Mouse (Mus musculus): Measurements from ENCODE around the gene Sparcl1. TPM values are rescaled to one million over a fixed set of nuclear protein-coding genes. Genes with fewer than 3 reads are reported as not detected.

Gene Sparcl1
- polyA plus RNA-seq (2015; fragmentation: Nextera tagmentation; extraction: Ambion mirVana): 47.6 and 68.2 TPM in 2 replicates

DNA sequence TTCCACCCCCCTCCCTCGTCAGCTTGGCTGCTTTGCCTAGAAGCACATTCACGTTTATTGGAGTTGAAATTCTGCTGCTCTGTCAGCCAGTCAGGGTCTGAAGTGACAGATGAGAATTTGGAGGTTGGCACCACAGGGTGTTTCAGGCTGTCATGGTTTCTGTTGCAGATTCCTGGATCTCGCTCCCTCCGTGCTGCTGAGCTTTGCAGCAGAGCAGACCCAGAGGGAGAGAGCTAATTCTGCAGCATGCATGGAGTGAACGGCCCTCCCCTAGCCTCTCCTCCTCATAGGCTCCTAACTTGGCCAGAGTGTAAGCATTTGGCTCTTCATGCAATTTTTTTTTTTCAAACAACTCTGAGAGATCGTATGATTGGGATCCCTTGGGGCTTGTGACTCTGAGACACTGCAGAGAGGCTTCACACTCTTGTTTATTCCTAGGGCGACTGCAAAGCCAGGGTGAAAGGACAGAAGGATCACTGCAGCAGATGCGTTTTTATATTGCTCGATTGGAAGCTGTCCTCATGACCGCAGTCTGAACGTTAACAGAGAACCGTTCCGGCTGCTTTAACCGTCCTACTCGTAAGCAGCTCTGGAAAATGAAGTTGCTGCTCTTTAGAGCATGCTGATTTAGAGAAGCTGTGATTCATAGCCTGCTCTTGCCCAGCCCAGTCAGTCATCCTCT is at the start of gene Sparcl1:
TSS of gene Sparcl1 (minus strand) at position 243 of the 682 bp plus-strand sequence.
- H3K27ac ChIP-seq: peak within 1 kb of the TSS; percentile 86
- H3K9me3 ChIP-seq (replicated peaks): no peaks in the 10 kb centered on the region
- peak; percentile 44; the same call in 1 of the 2 replicates for ATAC-seq (replicated peaks; ENCODE audit: low FRiP score)
- 11% methylated on average over 15 of the region's 15 CpGs for WGBS
- peak within 1 kb of the TSS; percentile 28 for H3K9ac ChIP-seq
- H3K4me3 ChIP-seq (replicated peaks): peak within 1 kb of the TSS; percentile 29
- peak within 1 kb of the TSS; percentile 49 for H3K4me2 ChIP-seq
- H3K36me3 ChIP-seq: no peaks in the 10 kb centered on the region
- H3K27me3 ChIP-seq: no peaks in the 10 kb centered on the region
- H3K4me1 ChIP-seq: peaks cover 55% of the 10 kb centered on the region

DNA sequence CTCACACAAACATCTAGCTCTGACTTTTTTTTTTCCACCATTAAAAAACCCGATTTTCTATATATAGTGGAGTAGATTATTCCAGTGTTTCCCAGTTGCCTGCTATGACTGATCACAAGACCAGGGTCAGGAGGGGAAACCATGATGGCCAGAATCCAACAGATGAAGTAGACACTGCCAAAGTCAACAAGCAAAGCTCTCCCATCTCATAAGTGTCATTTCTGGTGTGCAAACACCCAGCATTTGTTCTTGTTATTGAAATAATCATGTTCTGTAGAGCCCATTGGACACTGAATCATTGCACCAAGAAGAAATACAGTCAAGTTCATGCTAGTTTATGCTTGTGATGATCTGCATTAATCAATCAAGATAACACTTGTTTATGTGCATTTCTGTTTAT is 47.9 kb upstream of the Sparcl1 start:
- ATAC-seq (replicated peaks; ENCODE audit: low FRiP score): peak; percentile 66; the same call in 1 of the 2 replicates
- Histone ChIP-seq H3K9me3 (replicated peaks) (no peaks in the 10 kb centered on the region), H3K4me3 (replicated peaks) (no peak overlapping the region), H3K4me1 (no peaks in the 10 kb centered on the region), H3K27me3 (no peaks in the 10 kb centered on the region), H3K36me3 (no peaks in the 10 kb centered on the region), H3K9ac (no peak overlapping the region), H3K27ac (no peak overlapping the region), H3K4me2 (no peak overlapping the region)
- 59% methylated on average over 1 of the region's 1 CpGs for WGBS

DNA sequence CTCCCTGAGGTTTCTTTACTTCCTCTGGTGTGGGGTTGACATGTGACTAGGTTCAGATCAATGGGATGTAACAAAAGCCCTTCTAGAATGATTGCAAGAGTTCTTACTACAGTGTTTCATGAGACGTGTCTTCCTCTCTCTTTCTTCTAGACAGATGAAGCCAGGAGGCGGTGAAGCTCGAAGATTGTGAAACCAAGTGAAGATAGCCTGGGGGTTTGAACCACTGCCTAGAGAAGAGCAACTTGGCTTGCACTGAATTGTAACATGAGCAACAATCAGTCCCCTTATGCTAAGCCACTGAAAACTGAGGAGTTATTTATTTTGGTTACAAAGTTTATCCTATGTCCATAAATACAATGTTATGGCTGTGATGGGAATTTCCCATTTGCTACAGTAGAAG is 47.0 kb upstream of the Sparcl1 start:
- no peak overlapping the region for H3K9ac ChIP-seq
- no peak overlapping the region for H3K27ac ChIP-seq
- no peaks in the 10 kb centered on the region for H3K36me3 ChIP-seq
- H3K9me3 ChIP-seq (replicated peaks): no peaks in the 10 kb centered on the region
- H3K4me3 ChIP-seq (replicated peaks): no peak overlapping the region
- H3K4me2 ChIP-seq: no peak overlapping the region
- WGBS: 69% methylated on average over 3 of the region's 3 CpGs
- ATAC-seq (replicated peaks; ENCODE audit: low FRiP score): no peak
- H3K27me3 ChIP-seq: no peaks in the 10 kb centered on the region
- H3K4me1 ChIP-seq: no peaks in the 10 kb centered on the region

DNA sequence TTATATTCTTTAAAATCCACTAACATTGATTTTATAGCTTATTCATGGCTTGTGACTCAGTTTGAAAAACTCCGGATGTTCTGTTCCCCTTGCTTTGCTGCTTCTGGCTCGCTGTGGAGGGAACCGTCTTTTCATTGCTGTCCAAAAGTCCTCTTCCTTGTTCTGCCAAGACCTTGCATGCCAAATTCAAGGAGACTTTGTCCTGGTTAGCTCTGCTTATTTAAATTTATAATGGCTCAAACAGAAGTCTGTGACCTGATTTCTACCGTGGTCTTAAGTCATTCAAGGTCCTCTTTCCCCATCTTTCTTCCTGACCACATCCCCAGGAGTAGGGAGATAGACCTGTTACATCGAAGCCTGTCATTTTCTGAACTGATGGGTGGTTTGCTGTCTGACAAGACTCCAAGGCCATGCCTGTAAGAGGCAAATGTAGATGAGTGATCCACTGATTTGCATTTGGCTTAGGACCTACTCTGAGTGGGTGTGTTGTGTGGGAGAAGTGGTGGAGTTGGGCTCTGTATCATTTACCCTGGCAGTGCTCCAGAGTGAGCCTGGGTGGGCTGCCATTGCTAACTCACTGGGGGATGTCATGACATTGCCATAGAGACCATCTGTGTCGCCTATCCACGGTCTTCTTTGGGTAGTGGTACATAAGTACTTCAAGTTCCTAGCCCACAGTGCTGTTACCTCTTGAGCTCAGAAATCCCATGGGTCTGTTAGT is 45.0 kb upstream of the Sparcl1 start:
- no peaks in the 10 kb centered on the region for H3K27me3 ChIP-seq
- 78% methylated on average over 7 of the region's 7 CpGs for WGBS

DNA sequence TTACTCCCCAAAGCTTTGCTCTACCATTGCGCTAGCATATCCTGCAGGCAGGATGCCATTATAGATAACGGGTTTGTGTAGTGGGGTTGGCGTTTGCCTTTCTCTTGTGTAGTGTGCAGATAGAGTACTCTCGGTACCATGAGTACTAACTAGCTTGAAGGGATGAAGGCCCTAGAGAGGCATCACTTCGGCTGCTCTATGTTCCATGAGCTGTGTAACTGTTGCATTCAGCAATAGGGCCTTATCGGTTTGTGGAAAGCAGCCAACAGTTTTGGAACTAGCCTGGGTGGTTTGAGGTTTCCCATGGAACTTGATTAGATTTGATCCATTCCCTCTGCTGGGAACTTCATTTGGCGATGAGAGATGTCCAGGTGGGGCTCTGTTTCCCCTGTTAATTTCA is 44.2 kb upstream of the Sparcl1 start:
- no peak overlapping the region for H3K9ac ChIP-seq
- H3K36me3 ChIP-seq: no peaks in the 10 kb centered on the region
- H3K4me2 ChIP-seq: no peak overlapping the region
- no peak overlapping the region for H3K27ac ChIP-seq
- H3K27me3 ChIP-seq: no peaks in the 10 kb centered on the region
- WGBS: 86% methylated on average over 7 of the region's 7 CpGs
- H3K4me1 ChIP-seq: no peaks in the 10 kb centered on the region
- no peak overlapping the region for H3K4me3 ChIP-seq (replicated peaks)
- ATAC-seq (replicated peaks; ENCODE audit: low FRiP score): no peak
- H3K9me3 ChIP-seq (replicated peaks): no peaks in the 10 kb centered on the region

More for the DNA sequence above, 45.0 kb upstream of the Sparcl1 start:
- ATAC-seq (replicated peaks; ENCODE audit: low FRiP score): peak; percentile 52; the same call in 1 of the 2 replicates
- no peak overlapping the region for H3K9ac ChIP-seq
- H3K9me3 ChIP-seq (replicated peaks): no peaks in the 10 kb centered on the region
- H3K4me1 ChIP-seq: no peaks in the 10 kb centered on the region
- H3K4me2 ChIP-seq: no peak overlapping the region
- no peak overlapping the region for H3K27ac ChIP-seq
- H3K36me3 ChIP-seq: no peaks in the 10 kb centered on the region
- no peak overlapping the region for H3K4me3 ChIP-seq (replicated peaks)

DNA sequence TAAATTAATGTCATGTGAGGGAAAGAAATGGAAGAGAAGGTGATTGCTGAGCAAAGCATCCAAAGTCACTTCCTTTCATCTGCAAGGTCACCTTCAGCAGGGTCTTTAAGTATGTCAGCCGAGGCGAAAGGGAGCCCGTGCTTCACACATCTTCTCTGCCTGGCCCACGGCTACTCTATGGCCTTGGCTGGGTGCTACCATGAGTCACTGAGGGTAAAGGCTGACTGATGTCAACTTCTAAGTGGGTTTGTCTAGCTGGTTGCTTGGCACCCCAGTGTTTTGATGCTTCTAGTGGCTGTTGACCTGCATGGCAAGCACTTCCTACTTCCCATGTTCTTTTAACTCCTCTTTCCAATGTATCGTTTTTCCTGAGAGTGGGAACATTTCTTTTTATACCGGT is 36.7 kb upstream of the Sparcl1 start:
- no peak overlapping the region for H3K4me2 ChIP-seq
- H3K4me1 ChIP-seq: no peaks in the 10 kb centered on the region
- H3K27ac ChIP-seq: no peak overlapping the region
- H3K36me3 ChIP-seq: no peaks in the 10 kb centered on the region
- no peak overlapping the region for H3K9ac ChIP-seq
- no peaks in the 10 kb centered on the region for H3K27me3 ChIP-seq
- 90% methylated on average over 6 of the region's 6 CpGs for WGBS
- no peaks in the 10 kb centered on the region for H3K9me3 ChIP-seq (replicated peaks)
- ATAC-seq (replicated peaks; ENCODE audit: low FRiP score): no peak
- no peak overlapping the region for H3K4me3 ChIP-seq (replicated peaks)

DNA sequence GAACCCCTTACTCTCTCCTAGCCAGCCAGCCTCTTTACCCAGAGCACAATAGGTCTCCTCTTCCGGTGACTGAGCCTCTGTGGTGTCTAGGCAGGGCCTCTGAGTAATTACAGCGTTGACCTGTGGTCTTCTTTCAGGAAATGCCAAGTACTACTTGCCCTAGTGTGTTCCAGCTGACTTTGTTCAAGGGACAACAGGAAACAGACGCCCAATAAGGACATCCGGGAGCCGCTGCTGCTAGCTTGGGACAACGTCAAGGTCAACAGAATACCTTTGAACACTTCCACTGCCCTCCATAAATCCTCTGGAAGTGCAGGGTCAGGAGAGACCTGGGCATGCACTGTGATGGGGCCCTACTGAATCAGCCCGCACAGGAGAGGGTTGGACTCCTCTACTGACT is 35.8 kb upstream of the Sparcl1 start:
- no peak overlapping the region for H3K9ac ChIP-seq
- no peaks in the 10 kb centered on the region for H3K36me3 ChIP-seq
- no peak overlapping the region for H3K27ac ChIP-seq
- H3K9me3 ChIP-seq (replicated peaks): no peaks in the 10 kb centered on the region
- H3K4me2 ChIP-seq: no peak overlapping the region
- H3K27me3 ChIP-seq: no peaks in the 10 kb centered on the region
- ATAC-seq (replicated peaks; ENCODE audit: low FRiP score): peak; percentile 70
- no peaks in the 10 kb centered on the region for H3K4me1 ChIP-seq
- WGBS: 20% methylated on average over 7 of the region's 7 CpGs
- H3K4me3 ChIP-seq (replicated peaks): no peak overlapping the region

DNA sequence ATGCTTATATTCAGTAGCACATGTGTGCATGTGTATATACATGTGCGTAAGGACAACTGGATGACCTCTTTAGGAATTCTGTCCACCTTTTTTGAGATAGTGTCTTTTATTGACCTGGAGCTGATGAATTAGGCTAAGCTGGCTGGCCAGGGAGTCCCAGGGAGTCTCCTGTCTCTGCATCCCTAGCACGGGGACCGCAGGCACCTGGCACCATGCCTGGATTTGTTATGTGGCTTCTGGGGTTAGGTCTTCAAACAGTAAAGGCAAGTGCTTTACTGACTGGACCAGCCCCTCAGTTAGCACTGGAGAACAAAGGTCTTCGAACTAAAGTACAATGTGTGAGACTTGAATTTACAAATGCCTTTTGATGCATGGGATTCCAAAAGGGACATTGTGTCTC is 30.5 kb upstream of the Sparcl1 start:
- Histone ChIP-seq H3K36me3 (no peaks in the 10 kb centered on the region), H3K4me2 (no peak overlapping the region), H3K9ac (no peak overlapping the region), H3K27ac (no peak overlapping the region), H3K4me3 (replicated peaks) (no peak overlapping the region), H3K9me3 (replicated peaks) (no peaks in the 10 kb centered on the region), H3K27me3 (no peaks in the 10 kb centered on the region), H3K4me1 (no peaks in the 10 kb centered on the region)
- WGBS: 77% methylated on average over 4 of the region's 4 CpGs
- no peak for ATAC-seq (replicated peaks; ENCODE audit: low FRiP score)

DNA sequence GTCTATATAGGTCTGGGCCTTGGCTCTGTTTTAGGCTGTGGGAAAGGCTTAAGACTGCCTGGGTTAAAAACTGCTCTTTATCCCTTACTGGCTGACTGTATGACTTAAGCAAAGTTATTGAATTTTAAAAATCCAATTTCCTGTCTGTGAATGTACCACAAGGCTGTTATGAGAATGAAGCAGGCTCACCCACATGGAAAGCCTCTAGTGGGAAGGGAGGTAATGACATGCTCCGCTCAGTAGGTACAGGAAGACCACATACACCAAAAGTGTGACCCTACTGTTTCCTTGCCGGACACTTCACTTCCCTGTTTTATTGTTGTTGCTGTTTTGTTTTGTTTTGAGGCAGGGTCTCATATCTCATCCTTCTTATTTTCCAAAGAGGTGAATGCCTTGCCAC is 27.5 kb upstream of the Sparcl1 start:
- Histone ChIP-seq H3K4me1 (0 out of 2 replicates have a peak, but pooled peaks cover 3% of the 10 kb centered on the region), H3K27me3 (no peaks in the 10 kb centered on the region)

DNA sequence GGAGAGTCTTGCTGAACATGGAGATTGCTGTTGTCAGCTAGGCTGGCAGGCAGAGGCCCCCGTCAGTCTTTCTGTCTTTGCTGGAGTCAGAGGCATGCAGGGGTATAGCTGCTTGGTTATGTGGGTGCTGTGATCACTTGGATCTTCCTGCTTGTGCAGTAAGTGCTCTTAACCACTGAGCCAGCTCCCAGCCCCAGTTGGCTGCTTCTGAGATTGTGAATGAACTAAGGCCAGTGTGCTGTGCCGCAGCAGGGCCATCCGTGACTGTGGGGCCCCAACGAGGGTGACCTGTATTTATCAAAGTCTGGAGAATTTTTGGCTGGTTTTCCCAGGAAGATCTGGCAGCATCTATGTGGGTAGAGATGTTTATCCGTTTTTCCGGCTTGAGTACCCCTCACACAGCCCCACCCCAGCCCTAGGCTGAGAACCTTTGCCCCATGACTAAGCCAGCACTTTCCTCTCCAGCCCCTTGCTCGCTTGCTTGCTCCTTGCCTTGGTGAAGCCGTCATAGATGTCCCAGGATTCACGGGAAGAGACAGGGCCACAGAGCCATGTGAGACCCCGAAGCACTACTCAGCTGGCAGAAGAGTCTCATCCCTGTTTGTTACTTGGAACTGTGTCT is 24.5 kb upstream of the Sparcl1 start:
- no peak overlapping the region for H3K4me2 ChIP-seq
- H3K36me3 ChIP-seq: no peaks in the 10 kb centered on the region
- H3K27me3 ChIP-seq: no peaks in the 10 kb centered on the region
- H3K9me3 ChIP-seq (replicated peaks): no peaks in the 10 kb centered on the region
- WGBS: 63% methylated on average over 10 of the region's 10 CpGs
- ATAC-seq (replicated peaks; ENCODE audit: low FRiP score): no peak
- no peak overlapping the region for H3K4me3 ChIP-seq (replicated peaks)
- H3K9ac ChIP-seq: no peak overlapping the region
- H3K4me1 ChIP-seq: 0 out of 2 replicates have a peak, but pooled peaks cover 3% of the 10 kb centered on the region
- H3K27ac ChIP-seq: no peak overlapping the region

More for the DNA sequence above, 27.5 kb upstream of the Sparcl1 start:
- ATAC-seq (replicated peaks; ENCODE audit: low FRiP score): no peak
- WGBS: 61% methylated on average over 2 of the region's 2 CpGs
- no peaks in the 10 kb centered on the region for H3K36me3 ChIP-seq
- H3K9ac ChIP-seq: no peak overlapping the region
- no peak overlapping the region for H3K4me2 ChIP-seq
- H3K4me3 ChIP-seq (replicated peaks): no peak overlapping the region
- H3K27ac ChIP-seq: no peak overlapping the region
- H3K9me3 ChIP-seq (replicated peaks): no peaks in the 10 kb centered on the region

DNA sequence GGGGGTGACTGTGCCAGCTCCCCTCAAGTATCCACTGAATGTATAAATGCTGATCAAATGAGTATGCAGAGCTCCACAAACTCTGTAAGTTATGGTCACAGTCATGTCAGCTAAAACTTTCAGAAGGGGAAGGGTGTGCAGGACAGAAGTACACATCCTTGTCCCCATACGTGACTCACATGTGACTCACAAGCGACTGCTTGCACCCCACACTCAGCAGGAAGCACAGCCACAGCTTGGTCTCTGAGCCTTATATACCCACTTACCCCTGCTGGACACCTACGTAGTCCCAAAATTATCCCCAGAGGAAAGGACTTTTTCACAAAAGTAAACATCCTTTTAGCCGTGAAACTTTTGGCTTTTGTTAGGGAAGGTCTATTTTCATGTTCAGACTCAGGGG is 20.2 kb upstream of the Sparcl1 start:
- Histone ChIP-seq H3K4me2 (no peak overlapping the region), H3K4me1 (peaks cover 5% of the 10 kb centered on the region), H3K27ac (no peak overlapping the region), H3K27me3 (no peaks in the 10 kb centered on the region), H3K9ac (no peak overlapping the region), H3K4me3 (replicated peaks) (no peak overlapping the region), H3K9me3 (replicated peaks) (no peaks in the 10 kb centered on the region), H3K36me3 (no peaks in the 10 kb centered on the region)
- WGBS: 68% methylated on average over 4 of the region's 4 CpGs
- ATAC-seq (replicated peaks; ENCODE audit: low FRiP score): no peak

DNA sequence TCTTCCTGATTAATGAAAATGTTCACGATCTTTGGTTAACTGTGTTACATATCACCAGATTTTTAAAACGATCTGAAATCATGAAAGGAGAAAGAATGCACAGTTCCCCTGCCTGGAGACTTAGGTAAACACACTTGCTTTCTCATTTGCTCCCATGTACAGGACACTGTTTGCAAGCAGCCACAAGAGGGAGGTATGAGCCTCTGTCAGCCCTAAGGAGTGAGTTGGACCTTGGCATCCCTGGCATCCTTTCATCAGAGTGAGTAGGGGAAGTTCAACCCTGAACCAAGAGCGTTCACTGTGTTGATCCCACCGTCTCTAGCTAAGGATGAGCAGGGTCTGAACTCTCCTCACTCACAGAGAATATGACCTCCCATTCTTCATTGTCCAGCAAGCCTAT is 18.0 kb upstream of the Sparcl1 start:
- H3K27me3 ChIP-seq: no peaks in the 10 kb centered on the region
- 0 out of 2 replicates have a peak, but pooled peaks have one; percentile 34 for ATAC-seq (replicated peaks; ENCODE audit: low FRiP score)
- no peaks in the 10 kb centered on the region for H3K9me3 ChIP-seq (replicated peaks)
- no peak overlapping the region for H3K4me3 ChIP-seq (replicated peaks)
- H3K4me2 ChIP-seq: no peak overlapping the region
- 57% methylated on average over 4 of the region's 4 CpGs for WGBS
- peaks cover 9% of the 10 kb centered on the region for H3K4me1 ChIP-seq
- H3K36me3 ChIP-seq: no peaks in the 10 kb centered on the region
- H3K9ac ChIP-seq: no peak overlapping the region
- no peak overlapping the region for H3K27ac ChIP-seq
